Mouse (Mus musculus) CH12.LX (cell line): ENCODE data around the gene Pcgf5.

Experiments
- CTCF ChIP-seq, 2 experiments: IDR thresholded peaks in 1 of 2; conservative IDR thresholded peaks in 1 of 2; 2 replicates each; pipeline ENCODE4 v1.5.1; 2011 to 2012; ENCODE audit warnings: low read depth in 2 of 2, low read length in 2 of 2, improper control_type of control experiment in 1 of 2, inconsistent platforms in 1 of 2, mild to moderate bottlenecking in 1 of 2, moderate library complexity in 1 of 2
- ELF1 ChIP-seq: IDR thresholded peaks from 2 replicates; pipeline ENCODE4 v1.6.1; 2014; ENCODE audit warnings: low read depth, mild to moderate bottlenecking, inconsistent platforms, low read length, improper control_type of control experiment
- ETS1 ChIP-seq: conservative IDR thresholded peaks from 2 replicates; pipeline ENCODE4 v1.6.1; 2012; ENCODE audit warnings: low read depth, mild to moderate bottlenecking, inconsistent platforms, low read length, improper control_type of control experiment, moderate library complexity
- GABPA ChIP-seq: IDR thresholded peaks from 2 replicates; pipeline ENCODE4 v1.6.1; 2012; ENCODE audit warnings: low read depth, low read length, improper control_type of control experiment, inconsistent platforms; ENCODE audit not compliant: insufficient replicate concordance
- KAT2A ChIP-seq: IDR thresholded peaks from 2 replicates; pipeline ENCODE4 v1.6.1; 2012; ENCODE audit warnings: low read length, improper control_type of control experiment, inconsistent platforms; ENCODE audit not compliant: insufficient replicate concordance
- MAFK ChIP-seq: IDR thresholded peaks from 2 replicates; pipeline ENCODE4 v1.6.1; 2011; ENCODE audit warnings: low read length, improper control_type of control experiment; ENCODE audit not compliant: insufficient replicate concordance
- NELFE ChIP-seq: IDR thresholded peaks from 2 replicates; pipeline ENCODE4 v1.6.1; 2011; ENCODE audit warnings: low read depth, low read length, improper control_type of control experiment
- POLR2A ChIP-seq: IDR thresholded peaks from 2 replicates; pipeline ENCODE4 v1.6.1; 2011; ENCODE audit warnings: low read depth, mild to moderate bottlenecking, improper control_type of control experiment, low read length
- TBP ChIP-seq: conservative IDR thresholded peaks from 2 replicates; pipeline ENCODE4 v1.6.1; 2011; ENCODE audit warnings: low read depth, low read length, improper control_type of control experiment
- UBTF ChIP-seq: IDR thresholded peaks from 2 replicates; pipeline ENCODE4 v1.6.1; 2012; ENCODE audit warnings: low read depth, mild to moderate bottlenecking, inconsistent platforms, low read length, improper control_type of control experiment, moderate library complexity
- ZMIZ1 ChIP-seq: IDR thresholded peaks from 2 replicates; pipeline ENCODE4 v1.6.1; 2012; ENCODE audit warnings: low read depth, mild to moderate bottlenecking, inconsistent platforms, low read length, improper control_type of control experiment

GRCm38 (mm10) chr19:36314010-36314409, 34.1 kb upstream of the Pcgf5 start:
- TF ChIP-seq ZMIZ1, result no peak
- no peak for TF ChIP-seq KAT2A
- no peak for TF ChIP-seq ETS1
- peak; percentile 31; the same call in 1 of the 2 replicates for TF ChIP-seq ELF1
- TF ChIP-seq GABPA, result no peak
- no peak for TF ChIP-seq UBTF
- TF ChIP-seq NELFE, result no peak
- no peak for TF ChIP-seq CTCF (conservative IDR thresholded peaks at IDR 0.05 in 1 of 2, IDR thresholded peaks at IDR 0.05 in 1 of 2; ENCODE audit: low read depth in 2 of 2, low read length in 2 of 2)
- no peak for TF ChIP-seq MAFK
- TF ChIP-seq TBP, result no peak
- no peak for TF ChIP-seq POLR2A
